Mouse (Mus musculus) G1E-ER4 (cell line): ENCODE results near the gene Fam13c. TPM values are rescaled to one million over a fixed set of nuclear protein-coding genes. Genes with fewer than 3 reads are reported as not detected.

Experiments used
- GATA1 ChIP-seq: IDR thresholded peaks from one replicate; pipeline ENCODE4 v1.8.0; 2012; ENCODE audit warnings: low read length, inconsistent platforms
- polyA plus RNA-seq: library from polyadenylated mRNA; stranded (reverse); fragments of >175 nt; gene quantifications from 2 replicates; pipeline ENCODE4 v1.2.3, GENCODE M21; 2012

Fam13c gene
- polyA plus RNA-seq, 1 experiment = not detected

- TF ChIP-seq GATA1 = no peak
These were observed 59.0 kb downstream of the Fam13c start for GRCm38 (mm10) chr10:70499246-70499645.

DNA sequence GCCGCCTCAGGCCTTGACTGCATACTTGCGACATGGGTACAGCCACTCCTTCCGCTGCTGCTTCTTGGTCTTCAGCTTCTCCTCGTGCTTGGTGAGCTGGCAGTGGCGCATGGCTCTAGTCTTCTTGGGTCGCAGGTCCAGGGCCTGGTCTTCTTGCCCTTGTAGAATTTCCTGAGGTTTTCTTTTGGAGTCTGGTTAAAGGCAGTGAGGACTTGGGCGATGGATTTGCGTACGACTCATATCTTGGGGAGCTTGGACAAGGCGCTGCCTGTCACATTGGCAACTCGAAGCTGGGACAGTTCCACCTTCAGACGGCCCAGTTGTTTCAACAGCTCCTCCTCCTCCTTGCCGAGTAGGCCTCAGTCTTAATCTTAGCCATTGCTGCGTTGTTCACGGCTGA is 64.6 kb downstream of the Fam13c start:
- TF ChIP-seq GATA1 = no peak

GRCm38 (mm10) chr10:70505395-70505794 is 65.1 kb downstream of the Fam13c start:
- TF ChIP-seq GATA1 = no peak

DNA sequence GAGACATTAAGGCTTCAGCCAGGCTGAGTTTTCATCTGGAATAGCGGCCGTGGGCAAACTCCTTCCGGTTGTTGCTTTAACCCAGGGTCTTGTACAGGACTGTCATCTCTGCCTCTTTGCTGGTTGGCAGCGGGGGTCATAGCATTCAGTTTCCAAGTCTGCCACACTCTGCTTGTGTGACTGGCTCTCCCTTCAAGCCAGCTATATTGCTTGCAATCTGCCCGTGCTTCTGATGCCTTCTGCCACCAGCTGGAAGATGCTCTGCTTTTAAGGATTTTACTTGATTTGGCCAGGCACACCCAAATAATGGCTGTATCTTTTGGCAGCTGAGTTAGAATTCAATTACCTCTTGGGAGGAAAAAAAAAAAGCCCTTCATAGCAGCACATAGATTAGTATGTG is 65.6 kb downstream of the Fam13c start:
- no peak for TF ChIP-seq GATA1

DNA sequence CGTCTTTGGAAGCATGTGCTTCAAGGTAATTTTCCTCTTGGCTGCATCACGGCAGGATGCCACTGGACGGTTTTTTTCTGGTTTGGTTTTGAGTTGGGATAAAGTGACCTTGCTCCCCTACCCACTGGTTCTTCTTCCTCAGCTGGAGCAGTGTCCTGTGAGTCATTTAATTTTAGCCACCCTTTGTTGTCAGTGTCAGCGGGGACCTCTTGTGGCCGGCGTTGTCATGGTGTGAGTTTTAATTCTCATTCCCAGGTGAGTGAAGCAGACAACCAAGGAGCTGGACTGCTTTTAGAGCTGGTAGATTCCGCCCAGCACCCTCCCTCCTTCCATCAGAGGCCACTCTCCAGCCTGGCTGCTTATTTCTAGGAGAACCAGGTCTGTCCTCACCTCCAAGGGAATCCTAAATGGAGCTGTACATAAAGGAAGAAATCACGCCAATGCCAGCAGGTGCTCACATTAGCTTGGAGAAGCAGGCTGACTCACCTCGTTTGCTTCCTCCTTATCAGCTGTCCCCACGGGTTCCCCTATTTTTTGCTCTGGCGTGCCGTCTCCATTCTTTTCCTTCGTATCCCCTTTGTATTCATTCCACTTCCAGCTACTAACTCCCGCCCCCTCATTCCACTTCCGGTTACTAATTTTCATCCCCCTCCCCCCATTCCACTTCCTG is 66.4 kb downstream of the Fam13c start:
- no peak for TF ChIP-seq GATA1

- no peak for TF ChIP-seq GATA1
These were observed 67.6 kb downstream of the Fam13c start for GRCm38 (mm10) chr10:70507880-70508279.

DNA sequence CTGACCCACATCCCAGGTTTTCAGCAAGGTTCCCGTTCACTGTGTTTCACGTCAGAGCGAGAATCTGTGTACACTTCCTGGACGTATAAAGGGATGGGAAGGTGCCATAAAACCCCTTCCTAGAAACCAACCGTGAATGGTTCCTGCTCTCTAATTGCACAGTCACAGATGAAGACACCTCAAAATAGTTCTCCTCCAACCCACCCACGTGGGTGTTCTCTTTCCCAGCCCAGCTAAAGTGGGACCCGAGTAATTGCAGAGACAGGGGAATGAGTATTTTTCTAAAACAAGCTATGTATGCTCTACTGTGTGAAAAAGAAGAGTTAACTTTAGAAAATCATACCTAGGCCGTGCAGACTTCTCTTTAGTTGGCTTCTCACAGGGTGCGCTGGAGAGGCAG is 74.6 kb downstream of the Fam13c start:
- no peak for TF ChIP-seq GATA1

- no peak for TF ChIP-seq GATA1
These were observed 76.4 kb downstream of the Fam13c start for GRCm38 (mm10) chr10:70516661-70517060.

DNA sequence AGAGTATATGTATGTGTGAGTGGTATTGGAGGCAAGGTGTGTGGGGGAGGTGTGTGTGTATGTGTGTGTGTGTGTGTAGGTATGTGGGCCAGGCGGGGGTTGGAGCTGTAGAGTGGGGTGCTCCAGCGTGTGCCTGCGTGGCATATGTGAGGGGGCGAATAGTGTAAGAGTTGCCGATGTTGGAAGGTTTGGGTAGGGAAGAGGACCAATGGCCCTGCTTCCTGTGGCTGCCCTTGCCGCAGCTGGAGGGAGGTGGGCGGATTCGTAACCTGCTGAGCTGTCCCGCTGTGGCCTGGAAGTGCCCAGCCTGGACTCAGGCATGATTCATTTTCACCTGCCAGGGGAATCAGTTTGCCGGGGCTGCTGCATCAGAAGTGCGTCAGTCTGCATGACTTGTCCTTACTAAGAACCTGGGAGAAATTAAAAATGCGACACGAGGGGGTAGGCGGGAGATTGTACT is 79.4 kb downstream of the Fam13c start:
- no peak for TF ChIP-seq GATA1

DNA sequence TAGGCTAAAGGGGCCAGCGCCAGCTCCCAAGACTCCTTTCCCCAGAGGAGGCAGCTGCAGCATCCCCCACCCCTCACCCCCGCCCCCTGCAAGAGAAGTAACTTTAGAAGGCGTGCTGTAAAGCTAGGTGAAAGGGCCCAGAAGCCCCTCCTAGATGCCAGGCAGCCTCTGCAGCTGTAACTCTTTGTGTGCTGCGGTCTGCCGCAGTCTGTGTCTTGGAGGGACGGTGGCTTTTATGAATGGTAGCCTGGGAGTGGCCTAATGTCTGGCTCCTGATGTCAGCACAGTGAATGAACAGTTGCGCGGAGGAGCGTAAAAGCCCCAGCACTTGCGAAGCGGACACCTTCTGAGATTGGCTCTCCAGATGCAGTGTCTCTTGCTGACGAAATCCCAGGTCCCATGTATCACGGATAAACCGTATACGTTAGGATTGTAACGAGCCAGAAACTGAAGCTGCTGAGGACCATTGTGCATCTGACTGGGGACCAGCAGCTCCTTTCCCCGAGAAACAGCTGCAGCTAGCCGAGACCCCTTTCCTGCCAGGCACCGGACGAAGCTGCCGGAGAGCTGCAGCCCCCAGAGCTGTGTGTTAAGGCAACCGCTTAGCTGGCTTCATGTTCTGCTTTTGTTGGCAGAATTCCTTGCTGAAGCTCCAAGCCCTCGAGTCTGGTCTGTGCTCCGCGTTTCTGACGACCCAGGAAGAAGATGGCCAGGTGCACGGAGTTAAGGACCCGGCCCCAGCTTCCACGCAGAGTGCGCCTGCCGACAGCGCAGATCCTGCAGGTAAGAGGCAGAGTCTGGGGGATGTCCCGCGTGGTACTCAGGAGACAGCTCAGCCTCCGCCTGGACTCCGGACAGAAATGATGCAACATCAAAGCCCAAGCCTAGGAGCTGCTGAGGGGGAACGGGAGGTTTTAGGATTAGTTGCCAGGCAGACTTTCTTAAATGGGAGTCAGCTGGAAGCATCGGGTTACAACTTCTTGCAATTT is 80.2 kb downstream of the Fam13c start:
- no peak for TF ChIP-seq GATA1

DNA sequence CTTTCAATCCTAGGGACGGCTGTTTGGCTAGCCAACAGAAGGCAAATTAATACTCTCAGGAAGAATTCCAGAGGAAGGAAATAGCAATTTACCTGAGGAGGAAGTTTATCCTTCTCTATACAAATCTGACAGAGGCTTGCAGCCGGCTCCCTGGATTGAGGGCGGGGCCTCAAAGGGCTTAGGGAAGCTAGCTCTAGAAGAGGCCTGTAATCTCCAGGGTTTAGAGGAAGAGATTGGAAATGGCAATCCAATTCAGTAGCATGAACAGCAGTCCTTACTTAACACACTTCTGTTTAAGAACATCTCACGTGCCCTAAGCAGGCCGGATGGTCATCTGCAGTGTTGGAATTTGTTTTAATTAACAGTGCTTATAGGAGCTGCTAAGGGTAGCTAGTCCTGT is 81.1 kb downstream of the Fam13c start:
- TF ChIP-seq GATA1 = no peak

DNA sequence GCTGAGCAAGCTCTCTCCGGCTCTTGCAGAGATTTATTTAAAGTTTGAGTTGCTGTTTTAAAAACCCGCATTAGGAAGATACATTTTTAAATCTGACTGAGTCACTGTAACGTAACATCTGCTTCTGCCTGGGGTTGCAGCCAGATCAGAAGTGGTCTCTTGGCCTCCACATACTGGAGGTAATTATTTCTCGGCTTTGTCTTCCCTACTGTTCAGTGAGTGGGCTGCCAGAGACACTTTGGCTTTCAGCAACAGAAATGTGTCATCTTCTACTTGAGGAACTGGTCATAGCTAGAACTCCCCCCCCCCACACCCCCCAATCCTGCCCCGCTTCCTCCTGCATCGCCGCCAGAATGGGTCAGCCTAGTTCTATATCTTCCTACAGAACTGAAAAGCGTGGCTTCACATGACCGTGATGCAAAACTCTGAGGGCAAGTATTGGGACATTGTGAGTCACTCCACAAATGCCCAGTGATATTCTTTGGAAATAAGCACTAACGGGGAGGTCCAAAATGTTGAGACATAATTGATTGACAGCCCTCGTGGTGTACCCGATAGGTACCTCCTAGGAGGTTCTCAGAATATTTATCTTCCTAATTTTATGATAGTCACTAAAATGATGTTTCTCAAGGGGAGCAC is 90.0 kb downstream of the Fam13c start:
- TF ChIP-seq GATA1 = no peak

DNA sequence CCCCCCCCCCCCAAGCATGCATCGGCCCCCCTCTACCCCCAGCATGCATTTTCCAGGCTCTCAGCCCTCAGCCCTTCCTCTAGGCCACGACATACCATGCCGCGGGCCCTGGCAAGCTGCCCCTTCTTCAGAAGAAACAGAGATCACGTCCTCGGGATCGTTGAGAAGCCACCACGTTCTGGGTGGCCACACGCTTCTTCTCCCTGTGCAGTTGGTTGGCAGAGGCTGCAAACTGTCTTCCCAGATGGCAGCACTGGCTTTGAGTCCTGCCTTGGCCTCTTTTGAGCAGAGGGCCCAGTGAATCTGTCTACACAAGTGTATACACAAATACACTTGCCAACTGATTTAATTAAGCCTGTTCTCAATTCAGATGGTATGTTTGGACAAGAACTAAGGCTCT is 92.0 kb downstream of the Fam13c start:
- TF ChIP-seq GATA1 = no peak

GRCm38 (mm10) chr10:70533301-70533781 is 93.1 kb downstream of the Fam13c start:
- TF ChIP-seq GATA1 = no peak

GRCm38 (mm10) chr10:70533986-70534385 is 93.7 kb downstream of the Fam13c start:
- TF ChIP-seq GATA1 = no peak

DNA sequence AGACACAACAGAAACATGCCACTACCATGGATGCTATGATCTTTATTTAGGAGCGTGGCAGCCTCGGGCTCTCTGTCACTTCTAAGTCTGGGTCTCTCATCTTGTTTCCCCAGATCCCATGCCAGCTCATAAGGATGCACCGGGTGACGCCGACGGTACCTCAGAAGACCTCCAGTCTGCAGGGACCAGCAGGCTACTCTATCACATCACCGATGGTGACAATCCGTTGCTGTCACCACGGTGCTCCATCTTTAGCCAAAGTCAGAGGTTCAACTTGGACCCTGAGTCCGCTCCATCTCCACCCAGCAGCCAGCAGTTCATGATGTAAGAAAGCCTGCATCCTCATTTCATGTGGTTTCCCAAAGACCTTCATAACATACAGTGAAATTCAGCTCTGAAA is 94.3 kb downstream of the Fam13c start:
- TF ChIP-seq GATA1 = no peak
